Mouse (Mus musculus) midbrain, embryonic 10.5 days (tissue): ENCODE results near the gene Tpcn1. TPM values are rescaled to one million over a fixed set of nuclear protein-coding genes. Genes with fewer than 3 reads are reported as not detected.

Experiments
- DNase-seq: peaks from one replicate; pipeline ENCODE4 v3.0.0-alpha.2; 2017; ENCODE audit warnings: low spot score
- H3K27ac ChIP-seq: fragments of 300-500 bp; sonication (generic); replicated peaks from 2 replicates; pipeline ENCODE4 v1.5.1; 2016; ENCODE audit warnings: mild to moderate bottlenecking
- H3K27me3 ChIP-seq: fragments of 300-500 bp; sonication (generic); 2 replicates; pipeline ENCODE4 v1.6.1; 2016; ENCODE audit warnings: low read depth, mild to moderate bottlenecking; ENCODE audit not compliant: poor library complexity, severe bottlenecking
- H3K36me3 ChIP-seq: fragments of 300-500 bp; sonication (generic); 2 replicates; pipeline ENCODE4 v1.6.1; 2016; ENCODE audit warnings: mild to moderate bottlenecking, moderate library complexity
- H3K4me1 ChIP-seq: fragments of 300-500 bp; sonication (generic); 2 replicates; pipeline ENCODE4 v1.6.1; 2016
- H3K4me3 ChIP-seq: fragments of 300-500 bp; sonication (generic); 2 replicates; pipeline ENCODE4 v1.5.1; 2016; ENCODE audit warnings: mild to moderate bottlenecking, moderate library complexity
- H3K9me3 ChIP-seq: fragments of 300-500 bp; sonication (generic); replicated peaks from 2 replicates; pipeline ENCODE4 v1.6.1; 2016; ENCODE audit warnings: mild to moderate bottlenecking
- WGBS: fragments of 180-500 bp; shearing (Covaris S2); methylation state at CpG from one replicate; pipeline ENCODE4 v1.1.7; 2016; 5-methylcytosine and 5-hydroxymethylcytosine counted together
- polyA plus RNA-seq: library from polyadenylated mRNA; unstranded; fragments of >200 nt; fragmentation: Nextera tagmentation; extraction: Ambion mirVana; gene quantifications from 2 replicates; pipeline ENCODE4 v1.2.1, GENCODE M21; 2016

Gene Tpcn1
- polyA plus RNA-seq, 1 experiment from 2014 or later = 10.3 TPM

DNA sequence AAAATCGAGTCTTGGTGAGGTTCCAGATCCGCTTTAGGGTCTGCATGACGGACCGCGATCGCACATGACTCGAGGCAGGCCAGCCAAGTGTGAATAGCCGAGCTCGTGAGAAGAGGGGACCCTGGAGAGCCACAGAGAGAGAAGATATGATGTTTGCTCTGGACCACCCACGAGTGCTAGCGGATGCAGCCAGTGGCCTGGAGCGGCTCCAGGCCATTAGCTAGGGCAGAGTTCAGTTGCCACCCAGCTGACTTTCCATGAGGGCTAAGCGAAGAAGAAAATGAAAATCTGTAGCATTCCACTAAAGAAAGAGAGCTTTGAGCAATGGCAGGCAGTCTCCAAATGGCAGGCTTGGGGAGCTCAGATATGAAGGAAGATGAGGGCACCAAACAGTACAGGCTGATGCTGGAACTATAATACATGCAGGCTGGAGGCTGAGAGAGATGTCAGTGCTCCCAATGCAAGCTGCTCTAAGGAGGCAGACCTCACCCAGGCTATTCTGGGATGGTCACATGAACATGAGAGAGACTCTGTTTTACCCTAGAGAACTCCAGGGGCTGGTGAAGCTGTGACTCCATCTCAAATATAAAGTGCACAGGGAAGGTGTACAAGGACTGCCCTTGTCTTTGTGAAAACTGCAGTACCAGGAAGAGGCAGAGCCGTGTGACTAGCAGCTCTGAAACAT, 17.3 kb downstream of the Tpcn1 start:
- peaks cover 48% of the 10 kb centered on the region for H3K4me1 ChIP-seq
- no peak for DNase-seq
- no peaks in the 10 kb centered on the region for H3K27me3 ChIP-seq
- no peak overlapping the region for H3K4me3 ChIP-seq
- WGBS = 71% methylated on average over 14 of the region's 14 CpGs
- no peaks in the 10 kb centered on the region for H3K9me3 ChIP-seq
- H3K36me3 ChIP-seq = no peaks in the 10 kb centered on the region
- H3K27ac ChIP-seq = peak overlapping the region; percentile 49

DNA sequence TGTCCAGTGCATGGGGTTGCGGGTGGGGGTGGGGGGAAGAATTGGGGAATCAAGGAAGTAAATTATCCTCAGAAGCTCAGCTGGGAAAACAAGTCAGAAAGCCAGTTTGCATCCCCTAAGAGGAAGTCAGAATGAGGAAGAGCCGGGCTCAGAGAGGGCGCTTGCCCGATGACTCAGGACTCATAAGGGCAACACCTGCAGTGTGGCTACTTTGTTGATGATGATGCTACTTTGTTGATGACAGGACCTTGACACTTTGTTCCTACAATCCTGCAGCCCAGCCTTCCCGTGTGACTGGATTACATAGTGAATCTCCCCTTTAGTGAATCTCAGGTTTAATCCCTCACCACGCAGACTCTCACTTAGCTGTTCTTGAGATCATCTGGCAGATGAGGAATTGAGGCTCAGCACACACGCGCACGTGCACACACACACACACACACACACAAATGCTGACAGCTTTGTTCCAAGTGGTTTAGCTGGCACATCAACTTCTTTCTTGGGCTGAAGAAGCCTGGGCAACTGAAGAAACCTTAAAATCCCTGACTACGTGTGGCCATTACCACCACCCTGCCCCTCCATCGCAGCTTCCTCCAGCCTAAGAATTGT, 18.1 kb downstream of the Tpcn1 start:
- Histone ChIP-seq H3K36me3 (no peaks in the 10 kb centered on the region), H3K4me3 (no peak overlapping the region), H3K27ac (peak overlapping the region; percentile 49), H3K4me1 (peaks cover 56% of the 10 kb centered on the region), H3K9me3 (no peaks in the 10 kb centered on the region), H3K27me3 (no peaks in the 10 kb centered on the region)
- no peak for DNase-seq
- WGBS = 86% methylated on average over 11 of the region's 11 CpGs

DNA sequence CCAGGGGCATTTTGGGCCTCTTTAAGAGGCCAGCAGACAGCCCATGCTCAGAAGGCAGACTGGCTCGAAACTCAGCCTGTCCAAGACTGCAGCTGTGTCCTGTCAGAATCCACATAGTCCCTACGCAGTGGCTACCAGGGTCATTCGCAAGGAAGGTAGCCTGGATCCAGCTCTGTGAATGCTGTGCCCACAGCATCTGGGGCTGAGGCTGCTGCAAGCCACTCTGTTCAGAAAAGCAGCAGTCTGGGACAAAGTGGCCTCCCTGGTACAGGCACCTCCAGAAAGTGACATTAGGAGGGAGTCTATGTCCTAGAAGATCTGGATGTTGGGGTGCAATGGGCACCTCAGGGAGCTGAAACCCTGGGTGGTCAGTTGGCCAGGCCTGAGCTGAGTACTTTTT, 18.7 kb downstream of the Tpcn1 start:
- Histone ChIP-seq H3K9me3 (no peaks in the 10 kb centered on the region), H3K4me3 (no peak overlapping the region), H3K36me3 (no peaks in the 10 kb centered on the region), H3K27me3 (no peaks in the 10 kb centered on the region), H3K4me1 (peaks cover 62% of the 10 kb centered on the region), H3K27ac (0 out of 2 replicates have a peak overlapping the region, but pooled peaks have one; percentile 33)
- no peak for DNase-seq
- 97% methylated on average over 3 of the region's 3 CpGs for WGBS

DNA sequence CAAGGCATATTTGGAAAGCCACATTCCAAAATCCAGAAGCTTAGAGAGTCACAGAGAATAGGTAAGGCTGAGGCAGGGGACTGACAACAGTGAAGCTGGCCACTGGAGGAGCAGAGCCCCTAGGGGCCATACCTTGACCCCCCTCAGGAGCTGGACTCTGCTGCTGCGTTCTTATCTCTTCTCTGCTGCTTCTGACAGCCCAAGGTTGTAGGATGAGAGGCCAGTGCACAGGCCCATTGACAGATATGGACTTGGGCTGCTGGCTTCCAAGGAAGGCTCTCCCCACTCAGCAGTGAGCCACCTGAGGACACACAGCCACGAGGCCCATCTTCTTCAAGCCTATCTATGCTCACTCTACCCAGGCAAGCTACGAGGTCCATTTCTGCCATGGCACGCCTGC, 19.5 kb downstream of the Tpcn1 start:
- Histone ChIP-seq H3K4me1 (peaks cover 68% of the 10 kb centered on the region), H3K27ac (peak overlapping the region; percentile 80; the same call in 1 of the 2 replicates), H3K4me3 (no peak overlapping the region), H3K27me3 (no peaks in the 10 kb centered on the region), H3K9me3 (no peaks in the 10 kb centered on the region), H3K36me3 (no peaks in the 10 kb centered on the region)
- 88% methylated on average over 4 of the region's 4 CpGs for WGBS
- DNase-seq = no peak

DNA sequence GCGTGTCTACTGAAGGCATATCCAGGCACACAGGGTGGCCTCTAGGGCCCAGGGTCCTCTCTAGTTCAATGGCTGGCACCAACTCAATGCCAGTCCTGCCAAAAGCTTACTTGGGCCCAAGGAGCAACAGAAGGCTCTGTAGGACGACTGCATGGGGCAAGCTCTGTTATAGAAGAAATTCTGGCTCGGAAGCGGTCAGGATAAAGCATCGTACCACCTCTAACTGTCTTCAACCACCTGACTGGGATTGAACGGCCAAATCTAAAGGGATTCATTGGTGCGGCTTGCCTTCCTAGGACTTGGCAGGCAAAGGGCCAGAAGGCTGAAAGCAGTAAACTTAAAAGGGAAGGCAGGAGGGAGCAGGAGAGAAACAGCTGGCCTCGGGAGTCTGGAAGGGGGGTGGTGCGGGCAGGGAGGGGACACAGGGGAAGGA, 20.1 kb downstream of the Tpcn1 start:
- Histone ChIP-seq H3K27ac (peak overlapping the region; percentile 80), H3K4me1 (peaks cover 74% of the 10 kb centered on the region), H3K36me3 (no peaks in the 10 kb centered on the region), H3K9me3 (no peaks in the 10 kb centered on the region), H3K27me3 (no peaks in the 10 kb centered on the region), H3K4me3 (no peak overlapping the region)
- DNase-seq = no peak
- WGBS = 76% methylated on average over 9 of the region's 9 CpGs

DNA sequence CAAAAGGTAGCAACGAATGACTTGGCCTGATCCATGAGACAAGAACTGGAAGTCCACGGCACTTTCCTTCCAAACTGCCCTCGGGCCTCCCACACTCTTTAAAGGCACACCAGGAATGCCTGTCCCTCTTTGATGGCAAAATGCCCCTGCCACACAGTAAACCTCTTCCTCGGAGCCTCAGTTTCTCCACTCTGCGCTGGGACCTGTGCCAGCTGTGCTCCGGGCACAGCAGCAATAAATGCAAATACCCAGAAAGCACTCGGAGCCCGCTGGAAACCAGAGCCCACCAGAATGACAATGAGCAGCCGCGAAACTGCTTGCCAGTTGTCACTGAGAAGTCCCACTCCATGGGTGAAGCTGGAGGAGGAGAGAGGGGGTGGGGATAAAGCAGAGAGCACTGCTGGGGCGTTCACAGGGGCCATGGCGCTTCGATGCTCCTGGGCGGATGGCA, 20.7 kb downstream of the Tpcn1 start:
- no peak overlapping the region for H3K4me3 ChIP-seq
- peaks cover 79% of the 10 kb centered on the region for H3K4me1 ChIP-seq
- 62% methylated on average over 14 of the region's 14 CpGs for WGBS
- no peaks in the 10 kb centered on the region for H3K36me3 ChIP-seq
- no peaks in the 10 kb centered on the region for H3K27me3 ChIP-seq
- H3K27ac ChIP-seq = peak overlapping the region; percentile 80
- no peak for DNase-seq
- no peaks in the 10 kb centered on the region for H3K9me3 ChIP-seq

DNA sequence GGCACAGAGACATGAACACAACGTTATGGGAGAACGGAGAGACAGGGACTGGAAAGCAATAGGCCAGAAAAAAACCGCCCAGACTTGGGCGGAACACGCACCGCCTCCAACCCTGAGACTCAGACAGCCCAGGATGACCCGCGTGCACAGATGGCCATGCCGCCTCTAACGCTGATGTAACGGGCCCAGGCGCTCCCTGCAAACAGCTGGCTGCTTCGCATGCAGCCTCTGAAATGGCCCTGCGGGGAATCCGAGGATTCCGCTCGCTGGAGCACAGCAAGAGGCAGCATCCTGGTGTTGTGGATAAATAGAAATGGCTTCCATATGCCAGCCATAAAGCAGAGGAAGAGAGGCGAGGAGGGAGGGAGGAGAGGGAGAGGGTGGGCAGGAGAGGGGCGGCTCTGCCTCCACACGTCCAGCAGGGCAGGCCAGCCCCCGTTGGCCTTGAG, 21.2 kb downstream of the Tpcn1 start:
- Histone ChIP-seq H3K36me3 (no peaks in the 10 kb centered on the region), H3K27me3 (no peaks in the 10 kb centered on the region), H3K4me1 (peaks cover 83% of the 10 kb centered on the region), H3K9me3 (no peaks in the 10 kb centered on the region), H3K4me3 (peak overlapping the region; percentile 25; the same call in 1 of the 2 replicates), H3K27ac (peak overlapping the region; percentile 80)
- DNase-seq = peak; percentile 64
- 23% methylated on average over 21 of the region's 21 CpGs for whole genome bisulfite sequencing

DNA sequence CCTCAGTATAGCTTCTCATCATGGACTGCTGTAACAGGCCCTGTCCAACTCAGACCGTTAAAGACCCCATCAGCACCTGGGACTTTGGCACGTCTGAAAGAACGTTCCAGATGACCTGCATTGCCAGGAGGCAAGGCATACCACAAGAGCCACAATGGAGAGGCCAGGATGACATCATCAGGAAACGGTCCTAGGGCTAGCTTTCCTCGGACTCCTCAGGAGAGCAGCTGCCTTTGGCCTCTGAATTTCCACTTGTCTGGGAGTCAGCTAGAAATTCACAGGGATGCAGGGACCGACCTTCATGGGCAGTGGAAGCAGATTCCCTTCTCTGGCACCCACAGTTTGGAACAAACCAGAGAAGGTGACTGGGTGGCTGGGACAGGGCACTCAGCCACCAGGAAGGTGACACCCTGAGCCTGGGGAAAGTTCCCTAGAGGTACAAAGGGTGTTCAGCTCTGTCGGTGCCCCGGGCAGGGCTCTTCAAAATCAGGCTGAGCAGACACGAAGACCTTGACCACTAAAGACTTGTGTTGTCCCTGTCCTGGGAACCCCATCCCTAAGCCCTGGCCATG, 21.7 kb downstream of the Tpcn1 start:
- H3K4me3 ChIP-seq = no peak overlapping the region
- DNase-seq = no peak
- WGBS = 67% methylated on average over 9 of the region's 9 CpGs
- no peaks in the 10 kb centered on the region for H3K9me3 ChIP-seq
- H3K4me1 ChIP-seq = peaks cover 87% of the 10 kb centered on the region
- peak overlapping the region; percentile 80 for H3K27ac ChIP-seq
- no peaks in the 10 kb centered on the region for H3K36me3 ChIP-seq
- no peaks in the 10 kb centered on the region for H3K27me3 ChIP-seq

DNA sequence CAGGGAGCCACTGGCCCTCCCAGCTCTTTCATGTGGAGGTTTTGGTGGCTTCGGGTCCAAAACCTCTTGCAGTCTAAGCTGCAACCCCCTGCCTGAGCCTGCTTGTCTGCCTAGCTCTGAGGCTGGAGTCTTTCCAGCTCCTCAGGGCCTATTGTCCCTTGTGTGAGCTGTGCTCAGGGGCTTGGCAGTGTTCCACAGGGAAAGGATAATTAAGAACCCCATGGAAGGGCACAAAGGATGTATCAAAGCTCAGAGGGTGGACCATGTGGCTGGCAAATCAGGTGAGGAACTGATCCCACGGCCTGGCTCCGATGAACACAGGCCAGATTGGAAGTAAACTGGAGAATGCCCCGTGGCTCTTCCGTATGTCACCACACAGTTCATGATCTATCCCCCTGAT, 22.4 kb downstream of the Tpcn1 start:
- Histone ChIP-seq H3K27me3 (no peaks in the 10 kb centered on the region), H3K36me3 (no peaks in the 10 kb centered on the region), H3K27ac (peak overlapping the region; percentile 80), H3K4me3 (no peak overlapping the region), H3K4me1 (peaks cover 84% of the 10 kb centered on the region), H3K9me3 (no peaks in the 10 kb centered on the region)
- DNase-seq = no peak
- 51% methylated on average over 5 of the region's 5 CpGs for WGBS

DNA sequence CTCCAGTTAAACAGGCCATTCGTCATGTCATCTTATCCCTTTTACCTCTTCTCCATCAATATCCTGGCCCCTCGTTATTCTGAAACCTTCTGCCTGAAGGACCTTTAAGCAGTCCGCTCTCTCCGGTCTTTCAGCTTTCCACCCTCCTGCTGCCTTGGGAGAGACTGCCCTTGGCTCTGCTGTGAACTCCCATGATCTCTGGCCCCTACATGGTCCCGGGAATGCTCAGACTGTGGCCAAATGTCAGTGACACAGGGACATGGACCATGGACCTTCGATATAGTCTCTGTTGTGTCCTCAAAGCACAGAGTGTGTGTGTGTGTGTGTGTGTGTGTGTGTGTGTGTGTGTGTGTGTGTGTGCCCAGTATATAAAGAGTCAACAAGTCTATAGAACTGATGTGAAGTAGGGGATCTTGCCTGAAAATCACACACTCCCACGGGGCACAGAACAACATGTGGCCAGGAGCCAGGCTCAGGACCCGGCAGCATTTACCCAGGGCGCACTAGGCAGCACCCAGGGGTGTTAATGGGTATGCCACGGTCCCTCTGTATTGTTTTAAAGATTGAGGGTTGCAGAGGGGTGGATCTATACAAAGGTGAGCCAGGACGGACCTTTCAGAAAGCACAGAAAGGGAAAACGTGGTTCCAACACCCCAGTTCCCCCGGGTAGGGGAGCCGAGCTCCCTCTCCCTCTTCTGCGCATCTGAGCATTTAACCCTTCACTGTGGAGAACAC, 23.1 kb downstream of the Tpcn1 start:
- Histone ChIP-seq H3K4me1 (peaks cover 84% of the 10 kb centered on the region), H3K9me3 (no peaks in the 10 kb centered on the region), H3K4me3 (no peak overlapping the region), H3K27me3 (no peaks in the 10 kb centered on the region), H3K27ac (peak overlapping the region; percentile 80), H3K36me3 (no peaks in the 10 kb centered on the region)
- WGBS = 50% methylated on average over 15 of the region's 15 CpGs
- no peak for DNase-seq

DNA sequence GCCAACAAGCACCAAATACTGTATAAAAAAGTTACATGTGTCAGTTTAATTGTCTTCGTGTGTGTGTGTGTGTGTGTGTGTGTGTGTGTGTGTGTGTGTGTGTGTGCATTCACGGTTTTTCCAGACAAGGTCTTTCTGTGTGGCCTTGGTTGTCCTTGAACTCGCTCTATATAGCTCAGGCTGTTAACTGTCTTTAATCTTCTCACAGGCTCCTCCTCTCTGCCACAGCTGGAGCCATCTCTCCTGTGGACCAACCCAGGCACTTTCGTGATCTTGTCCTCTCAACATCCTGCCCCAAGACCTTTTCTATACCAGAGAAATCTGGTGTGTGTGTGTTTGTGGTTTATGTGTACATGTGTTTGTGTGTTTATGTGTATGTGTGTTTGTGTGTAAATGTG, 24.6 kb downstream of the Tpcn1 start:
- DNase-seq = no peak
- Histone ChIP-seq H3K36me3 (no peaks in the 10 kb centered on the region), H3K9me3 (no peaks in the 10 kb centered on the region), H3K4me1 (peaks cover 90% of the 10 kb centered on the region), H3K27me3 (no peaks in the 10 kb centered on the region), H3K4me3 (no peak overlapping the region), H3K27ac (peak overlapping the region; percentile 76)
- WGBS = 55% methylated on average over 4 of the region's 4 CpGs

DNA sequence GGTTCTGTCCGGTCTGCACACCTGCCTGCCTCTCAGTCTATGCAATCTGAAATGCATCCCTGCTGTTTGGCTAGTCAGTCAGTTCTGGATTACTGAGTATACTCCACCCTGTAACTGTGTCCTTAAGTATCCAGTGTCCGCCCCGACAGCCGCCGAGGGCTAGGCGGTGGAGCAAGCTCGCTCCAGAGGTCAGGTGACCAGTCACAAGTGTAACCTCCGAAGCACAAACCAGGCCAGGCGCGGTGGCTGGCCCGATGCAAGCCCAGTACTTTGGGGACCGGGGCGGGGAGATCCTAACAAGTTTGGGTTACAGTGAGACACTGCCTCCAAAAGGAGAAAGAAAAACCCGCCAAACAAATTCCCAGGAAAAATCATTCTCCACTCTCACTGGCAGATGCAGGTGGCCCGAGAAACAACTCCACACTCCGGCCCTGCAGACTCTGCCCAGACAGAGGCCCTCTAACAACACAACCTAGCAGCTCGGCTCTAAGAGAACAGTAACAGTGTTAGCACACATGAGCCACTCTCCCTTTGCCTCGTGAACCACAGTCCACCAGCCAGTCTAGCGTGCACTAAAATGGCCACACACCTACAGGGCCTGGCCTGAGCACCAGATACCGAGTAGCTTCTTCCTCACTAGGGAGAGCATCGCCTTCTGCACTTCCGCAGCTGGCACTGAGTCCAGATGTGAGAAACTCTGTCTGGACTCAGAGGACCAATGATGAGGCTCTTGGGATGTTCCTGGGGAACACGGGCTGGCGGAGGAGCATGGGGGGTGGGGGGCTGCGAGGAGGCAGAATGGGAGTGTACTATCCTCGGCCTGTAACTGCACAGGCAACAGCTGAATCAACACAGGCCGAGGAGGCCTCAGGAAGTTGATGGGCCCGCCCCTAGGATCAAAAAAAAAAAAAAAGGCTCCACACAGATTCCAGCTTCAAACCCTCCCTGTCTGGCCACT, 25.2 kb downstream of the Tpcn1 start:
- Histone ChIP-seq H3K27ac (peak overlapping the region; percentile 76), H3K4me3 (no peak overlapping the region), H3K4me1 (peaks cover 90% of the 10 kb centered on the region), H3K36me3 (no peaks in the 10 kb centered on the region), H3K27me3 (no peaks in the 10 kb centered on the region), H3K9me3 (no peaks in the 10 kb centered on the region)
- WGBS = 60% methylated on average over 28 of the region's 28 CpGs
- peak; percentile 54 for DNase-seq
